Mouse (Mus musculus) G1E (cell line): Measurements from ENCODE around the gene Mthfr.

ENCODE experiments used
- CTCF ChIP-seq: IDR thresholded peaks from 2 replicates; pipeline ENCODE4 v1.5.1; 2012; ENCODE audit warnings: low read depth, low read length, inconsistent platforms, mixed read lengths
- GATA1 ChIP-seq: IDR thresholded peaks from 2 replicates; pipeline ENCODE4 v1.6.1; 2012; ENCODE audit warnings: borderline replicate concordance, low read length, inconsistent platforms, mixed read lengths
- GATA2 ChIP-seq: IDR thresholded peaks from 2 replicates; pipeline ENCODE4 v1.6.1; 2012; ENCODE audit warnings: low read depth, low read length, inconsistent platforms, borderline replicate concordance

DNA sequence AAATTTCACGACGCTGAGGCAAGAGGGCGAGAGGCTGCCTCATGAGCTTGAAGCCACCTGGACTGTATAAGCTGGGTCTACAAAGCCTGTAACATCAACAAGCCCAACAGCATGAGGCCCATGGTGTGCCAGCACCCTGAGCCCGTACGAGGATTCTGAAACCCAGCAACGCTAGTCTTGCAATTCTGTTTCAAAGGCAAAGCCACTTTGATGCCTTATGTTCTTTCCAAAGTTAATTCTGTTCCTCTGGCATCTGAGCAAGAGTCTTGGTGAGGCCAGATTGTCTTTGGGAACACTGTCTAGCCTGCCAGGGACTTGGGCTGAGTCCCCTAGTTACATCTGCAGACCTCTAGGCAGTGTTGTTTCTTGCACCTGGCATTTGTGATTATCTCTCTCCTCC is 20.1 kb downstream of the Mthfr start:
- no peak for TF ChIP-seq CTCF
- no peak for TF ChIP-seq GATA1
- TF ChIP-seq GATA2: no peak
